Mouse (Mus musculus) embryonic fibroblast, embryonic 13.5 days (primary cell): Measurements from ENCODE around the gene Pfkm.

Experiments used
- CTCF ChIP-seq: IDR thresholded peaks from 2 replicates; pipeline ENCODE4 v1.5.1; 2011; ENCODE audit warnings: mild to moderate bottlenecking, control low read depth, low read length, moderate library complexity, borderline replicate concordance; ENCODE audit not compliant: insufficient read depth
- POLR2A ChIP-seq: IDR thresholded peaks from 2 replicates; pipeline ENCODE4 v1.6.1; 2011; ENCODE audit warnings: low read depth, mild to moderate bottlenecking, control low read depth, low read length, moderate library complexity

- TF ChIP-seq CTCF, result no peak
- TF ChIP-seq POLR2A, result no peak
Observed at GRCm38 (mm10) chr15:98154631-98155030, 62.2 kb downstream of the Pfkm start.
